Mouse (Mus musculus) embryonic facial prominence, embryonic 15.5 days (tissue): ENCODE measurements at regions not wholly inside any gene's neighbourhood (a gene's known extent, or its start where the extent isn't known, plus 50 kb on each side); places are given as distances from the start of the nearest gene placed in this dataset.

ENCODE experiments used
- ATAC-seq: fragments of 200-750 bp; cut with Nextera tagmentation; 2 replicates; pipeline ENCODE4 v1.8.0; 2017; ENCODE audit warnings: low read depth, moderate TSS enrichment; ENCODE audit not compliant: insufficient number of reproducible peaks, low FRiP score, low TSS enrichment
- H3K27ac ChIP-seq: fragments of 300-500 bp; sonication (generic); replicated peaks from 2 replicates; pipeline ENCODE4 v1.5.1; 2015; ENCODE audit warnings: mild to moderate bottlenecking, inconsistent platforms
- H3K27me3 ChIP-seq: fragments of 300-500 bp; sonication (generic); 2 replicates; pipeline ENCODE4 v1.6.1; 2015; ENCODE audit warnings: inconsistent platforms
- H3K36me3 ChIP-seq: fragments of 300-500 bp; sonication (generic); 2 replicates; pipeline ENCODE4 v1.6.1; 2015; ENCODE audit warnings: mild to moderate bottlenecking, inconsistent platforms
- H3K4me1 ChIP-seq: fragments of 300-500 bp; sonication (generic); 2 replicates; pipeline ENCODE4 v1.6.1; 2015; ENCODE audit warnings: inconsistent platforms
- H3K4me2 ChIP-seq: fragments of 300-500 bp; sonication (generic); replicated peaks from 2 replicates; pipeline ENCODE4 v1.6.1; 2015; ENCODE audit warnings: mild to moderate bottlenecking, inconsistent platforms
- H3K4me3 ChIP-seq: fragments of 300-500 bp; sonication (generic); replicated peaks from 2 replicates; pipeline ENCODE4 v1.5.1; 2015; ENCODE audit warnings: mild to moderate bottlenecking, inconsistent platforms
- H3K9ac ChIP-seq: fragments of 300-500 bp; sonication (generic); 2 replicates; pipeline ENCODE4 v1.6.1; 2015; ENCODE audit warnings: inconsistent platforms
- H3K9me3 ChIP-seq: fragments of 300-500 bp; sonication (generic); replicated peaks from 2 replicates; pipeline ENCODE4 v1.6.1; 2016; ENCODE audit warnings: inconsistent platforms
- WGBS: fragments of 180-500 bp; shearing (Covaris S2); methylation state at CpG from one replicate; pipeline ENCODE4 v1.1.7; 2015; 5-methylcytosine and 5-hydroxymethylcytosine counted together

DNA sequence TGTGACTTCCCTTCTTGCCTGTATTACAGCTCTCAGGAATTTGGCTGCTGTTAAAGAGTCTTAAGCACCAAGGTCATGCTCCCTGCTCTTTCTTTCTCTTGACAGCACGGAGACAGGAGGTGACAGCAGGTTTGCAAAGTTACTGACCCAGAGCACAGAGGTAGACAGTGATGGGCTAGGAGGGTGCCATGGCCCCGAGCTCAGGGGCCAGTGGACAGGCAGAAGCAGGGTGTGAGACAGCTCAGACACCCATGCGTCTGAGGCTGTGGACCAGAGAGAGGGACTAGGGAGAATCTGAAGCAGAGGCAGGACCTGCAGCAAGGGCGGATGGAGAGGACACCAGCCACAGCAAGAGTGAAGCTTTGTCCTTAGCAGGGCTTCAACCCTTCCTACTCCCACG is 119.3 kb upstream of the Tdrd3 start:
- Histone ChIP-seq H3K27me3 (no peaks in the 10 kb centered on the region), H3K36me3 (no peaks in the 10 kb centered on the region), H3K4me3 (no peak overlapping the region), H3K4me2 (no peak overlapping the region), H3K27ac (no peak overlapping the region), H3K9ac (no peak overlapping the region), H3K4me1 (no peaks in the 10 kb centered on the region), H3K9me3 (no peaks in the 10 kb centered on the region)
- no peak for ATAC-seq
- 37% methylated on average over 5 of the region's 5 CpGs for WGBS

DNA sequence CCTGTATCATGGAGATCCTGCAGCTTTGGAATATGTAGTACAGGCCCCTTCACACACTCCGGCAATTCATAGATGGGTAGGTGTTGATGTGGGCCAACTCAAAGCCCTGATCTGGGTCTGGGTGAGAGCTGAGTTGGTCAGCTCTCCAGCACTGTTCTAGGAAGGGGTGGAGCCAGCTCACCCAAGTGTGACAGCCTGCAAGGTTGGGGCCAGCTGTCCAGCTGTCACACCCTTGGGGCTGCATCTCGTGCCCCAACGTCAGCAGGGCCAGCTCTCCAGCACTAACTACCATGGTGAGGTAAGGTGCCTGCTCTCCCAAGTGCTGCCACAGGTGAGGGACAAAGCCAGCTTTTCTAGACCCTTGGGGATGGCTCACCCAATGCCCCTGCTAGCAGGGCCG is 115.6 kb upstream of the Tdrd3 start:
- H3K9me3 ChIP-seq: no peaks in the 10 kb centered on the region
- no peaks in the 10 kb centered on the region for H3K27me3 ChIP-seq
- no peak overlapping the region for H3K9ac ChIP-seq
- no peaks in the 10 kb centered on the region for H3K36me3 ChIP-seq
- 0 out of 2 replicates have a peak, but pooled peaks have one; percentile 15 for ATAC-seq
- no peak overlapping the region for H3K4me3 ChIP-seq
- WGBS: 79% methylated on average over 4 of the region's 4 CpGs
- no peak overlapping the region for H3K27ac ChIP-seq
- H3K4me2 ChIP-seq: no peak overlapping the region
- H3K4me1 ChIP-seq: peaks cover 4% of the 10 kb centered on the region; the same call in 1 of the 2 replicates

DNA sequence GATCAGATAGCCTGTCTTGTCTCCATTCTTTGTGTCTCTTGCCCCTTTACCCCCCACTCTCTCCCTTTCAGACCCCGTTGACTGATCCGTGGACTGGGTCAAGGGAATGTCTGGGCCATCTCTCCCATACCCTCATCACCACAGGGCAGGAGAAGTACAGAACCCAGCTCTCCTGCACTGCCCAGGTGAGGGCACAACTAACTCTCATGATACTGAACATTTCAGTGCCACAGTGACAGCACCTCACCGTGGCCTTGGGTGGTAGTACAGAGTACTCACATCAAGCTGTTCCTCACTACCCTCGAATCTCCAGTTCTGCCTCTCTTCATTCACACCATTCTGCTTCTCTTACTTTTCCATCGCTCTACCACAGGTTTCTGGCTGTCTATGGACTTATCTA is 114.9 kb upstream of the Tdrd3 start:
- 76% methylated on average over 5 of the region's 5 CpGs for WGBS
- Histone ChIP-seq H3K9ac (no peak overlapping the region), H3K4me2 (no peak overlapping the region), H3K9me3 (no peaks in the 10 kb centered on the region), H3K27ac (no peak overlapping the region), H3K4me3 (no peak overlapping the region), H3K36me3 (no peaks in the 10 kb centered on the region), H3K27me3 (no peaks in the 10 kb centered on the region), H3K4me1 (peaks cover 4% of the 10 kb centered on the region; the same call in 1 of the 2 replicates)
- no peak for ATAC-seq

DNA sequence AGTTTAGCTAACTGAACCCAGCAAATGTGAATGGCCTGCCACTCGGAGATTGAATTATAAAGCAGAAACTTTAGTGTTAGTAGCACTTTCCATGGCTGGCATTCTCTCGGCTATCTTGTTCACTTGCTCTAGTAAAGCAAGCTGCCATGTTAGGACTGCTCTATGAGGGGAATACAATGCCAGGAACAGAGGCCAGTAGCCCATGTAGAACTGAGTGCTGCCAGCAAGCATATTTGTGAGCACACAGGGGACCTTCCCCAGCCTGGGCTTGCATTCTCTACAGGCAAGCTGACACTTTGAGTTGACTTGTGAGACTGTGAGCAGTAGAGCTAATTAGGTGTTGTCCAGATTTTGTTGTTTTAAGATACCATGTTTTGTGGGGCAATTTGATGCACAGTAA is 111.0 kb upstream of the Tdrd3 start:
- Histone ChIP-seq H3K27ac (no peak overlapping the region), H3K27me3 (no peaks in the 10 kb centered on the region), H3K4me2 (no peak overlapping the region), H3K9ac (no peak overlapping the region), H3K4me3 (no peak overlapping the region), H3K9me3 (no peaks in the 10 kb centered on the region), H3K4me1 (peaks cover 4% of the 10 kb centered on the region; the same call in 1 of the 2 replicates), H3K36me3 (no peaks in the 10 kb centered on the region)
- ATAC-seq: no peak
- 68% methylated on average over 2 of the region's 2 CpGs for WGBS

DNA sequence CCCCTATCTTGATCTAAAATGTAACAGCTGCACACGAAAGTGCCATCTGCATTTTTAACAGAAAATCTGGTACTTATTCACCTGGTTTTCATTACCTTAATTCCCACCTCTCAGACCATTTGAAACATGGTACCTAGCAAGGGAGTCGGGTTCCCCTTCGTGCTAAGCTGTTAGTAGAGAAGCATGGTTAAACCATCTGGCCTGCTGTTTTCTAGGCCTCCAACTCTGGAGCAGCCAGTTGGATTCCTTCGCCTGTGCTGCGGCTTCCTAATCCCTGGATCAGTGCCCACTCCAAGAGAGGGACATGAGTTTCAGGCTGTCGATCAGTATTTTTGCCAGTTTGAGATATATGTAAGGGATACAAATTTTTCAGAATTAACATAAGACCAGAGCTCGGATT is 110.4 kb upstream of the Tdrd3 start:
- WGBS: 24% methylated on average over 7 of the region's 7 CpGs
- no peak overlapping the region for H3K4me2 ChIP-seq
- ATAC-seq: no peak

DNA sequence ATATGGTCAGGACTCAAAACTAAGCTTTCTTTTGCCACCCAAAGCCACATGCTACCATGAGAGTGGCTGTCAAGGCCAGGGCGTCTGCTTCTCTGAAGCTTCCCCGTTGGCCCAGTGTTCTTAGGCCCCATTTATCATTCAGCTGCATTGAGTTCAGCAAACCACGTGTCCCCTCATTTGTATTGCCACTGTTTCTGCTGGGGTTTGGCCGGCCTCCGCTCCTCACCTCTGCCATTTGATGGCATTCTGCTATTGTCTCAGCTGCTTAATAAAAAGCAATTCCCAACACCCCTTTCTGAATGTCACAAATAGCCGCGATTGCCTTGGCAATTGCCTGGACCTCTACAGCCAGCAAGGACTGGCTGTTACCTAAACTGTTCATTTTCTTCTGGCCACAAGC is 108.4 kb upstream of the Tdrd3 start:
- no peak for ATAC-seq
- Histone ChIP-seq H3K9ac (no peak overlapping the region), H3K4me3 (no peak overlapping the region), H3K27me3 (no peaks in the 10 kb centered on the region), H3K36me3 (no peaks in the 10 kb centered on the region), H3K4me1 (peaks cover 4% of the 10 kb centered on the region; the same call in 1 of the 2 replicates), H3K9me3 (no peaks in the 10 kb centered on the region), H3K27ac (no peak overlapping the region), H3K4me2 (no peak overlapping the region)
- 82% methylated on average over 7 of the region's 7 CpGs for WGBS

More for the DNA sequence above, 110.4 kb upstream of the Tdrd3 start:
- H3K9me3 ChIP-seq: no peaks in the 10 kb centered on the region
- no peaks in the 10 kb centered on the region for H3K36me3 ChIP-seq
- no peak overlapping the region for H3K27ac ChIP-seq
- H3K27me3 ChIP-seq: no peaks in the 10 kb centered on the region
- H3K4me1 ChIP-seq: peaks cover 4% of the 10 kb centered on the region; the same call in 1 of the 2 replicates
- no peak overlapping the region for H3K9ac ChIP-seq
- no peak overlapping the region for H3K4me3 ChIP-seq

DNA sequence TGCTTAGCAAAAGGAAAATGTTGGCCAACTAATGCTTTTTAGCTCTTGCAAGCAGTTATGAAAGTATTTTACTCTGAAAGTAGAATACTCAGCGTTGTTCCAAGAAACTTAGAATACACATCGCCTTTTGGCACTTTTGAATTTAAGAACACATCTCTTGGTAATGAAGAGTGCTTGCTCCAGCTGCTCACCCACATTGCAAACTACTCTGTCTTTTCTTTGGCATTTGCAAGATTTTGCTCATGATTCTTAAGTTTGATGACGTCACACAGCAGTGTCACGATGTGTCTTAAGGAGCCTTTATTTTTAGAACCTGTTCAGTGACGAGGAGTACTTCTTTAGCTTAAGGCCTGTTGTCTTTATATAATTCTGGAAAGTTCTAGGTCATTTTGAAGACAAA is 104.1 kb upstream of the Tdrd3 start:
- H3K27me3 ChIP-seq: no peaks in the 10 kb centered on the region

DNA sequence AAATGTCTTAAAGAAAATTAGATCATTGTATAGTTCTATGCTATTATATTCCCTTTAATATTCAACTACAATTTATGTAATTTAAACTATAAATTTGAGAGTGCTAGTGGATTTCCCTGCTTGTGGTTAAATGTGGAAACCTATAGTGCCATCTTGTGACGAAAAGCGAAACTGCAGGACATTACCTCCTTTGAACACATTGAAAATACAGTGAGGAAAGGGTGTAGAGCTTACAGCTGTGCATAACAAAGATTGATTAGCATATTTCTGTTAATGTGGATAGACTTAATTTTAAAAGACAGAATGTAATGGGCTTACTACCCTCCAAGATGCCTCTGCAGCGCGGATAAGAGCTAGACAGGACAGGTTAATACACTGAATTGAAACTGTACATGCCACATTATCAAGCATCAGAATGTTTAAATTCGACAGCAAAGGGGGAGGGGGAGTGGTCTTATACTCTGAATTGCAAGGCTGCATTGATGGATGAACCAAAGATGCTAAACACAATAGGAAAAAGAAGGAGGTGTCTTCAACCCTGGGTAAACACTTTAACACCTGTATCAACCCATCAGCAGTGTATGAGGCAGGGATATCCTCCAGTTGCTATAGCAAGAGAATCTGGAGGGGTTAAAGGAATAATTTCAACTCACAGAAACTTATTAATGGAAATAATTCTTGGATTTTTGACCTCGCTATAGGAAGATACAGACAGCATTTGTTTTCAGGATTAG is 101.3 kb upstream of the Tdrd3 start:
- no peak for ATAC-seq
- 9% methylated on average over 6 of the region's 6 CpGs for WGBS
- H3K27ac ChIP-seq: no peak overlapping the region

More for the DNA sequence above, 104.1 kb upstream of the Tdrd3 start:
- H3K9ac ChIP-seq: no peak overlapping the region
- 80% methylated on average over 5 of the region's 5 CpGs for WGBS
- no peaks in the 10 kb centered on the region for H3K36me3 ChIP-seq
- no peak overlapping the region for H3K4me3 ChIP-seq
- ATAC-seq: no peak
- no peak overlapping the region for H3K4me2 ChIP-seq
- H3K9me3 ChIP-seq: no peaks in the 10 kb centered on the region
- H3K4me1 ChIP-seq: no peaks in the 10 kb centered on the region
- no peak overlapping the region for H3K27ac ChIP-seq

DNA sequence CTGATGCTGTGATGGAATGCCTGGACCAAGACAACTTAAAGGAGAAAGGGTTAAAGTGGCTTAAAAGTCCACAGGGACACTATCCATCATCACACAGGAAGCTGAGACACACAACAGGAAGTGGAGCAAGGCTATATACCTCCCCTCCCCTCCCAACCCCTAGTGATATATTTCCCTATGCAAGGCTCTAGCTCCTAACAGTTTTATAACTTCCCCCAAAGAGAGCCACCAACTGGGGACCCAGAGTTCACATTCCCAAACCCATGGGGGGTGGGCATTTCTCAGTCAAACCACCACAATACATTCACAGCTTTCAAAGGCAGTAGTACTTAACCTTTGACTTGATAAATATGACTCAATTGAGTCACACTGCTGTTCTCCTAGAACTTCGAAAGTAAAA is 88.6 kb upstream of the Tdrd3 start:
- Histone ChIP-seq H3K9ac (no peak overlapping the region), H3K36me3 (no peaks in the 10 kb centered on the region), H3K4me3 (no peak overlapping the region), H3K9me3 (no peaks in the 10 kb centered on the region), H3K4me2 (no peak overlapping the region), H3K4me1 (no peaks in the 10 kb centered on the region), H3K27me3 (no peaks in the 10 kb centered on the region), H3K27ac (no peak overlapping the region)
- 55% methylated on average over 1 of the region's 1 CpGs for WGBS
- ATAC-seq: no peak

More for the DNA sequence above, 101.3 kb upstream of the Tdrd3 start:
- H3K9me3 ChIP-seq: no peaks in the 10 kb centered on the region
- H3K4me2 ChIP-seq: no peak overlapping the region
- no peak overlapping the region for H3K4me3 ChIP-seq
- no peak overlapping the region for H3K9ac ChIP-seq
- H3K27me3 ChIP-seq: no peaks in the 10 kb centered on the region
- no peaks in the 10 kb centered on the region for H3K4me1 ChIP-seq
- H3K36me3 ChIP-seq: no peaks in the 10 kb centered on the region

DNA sequence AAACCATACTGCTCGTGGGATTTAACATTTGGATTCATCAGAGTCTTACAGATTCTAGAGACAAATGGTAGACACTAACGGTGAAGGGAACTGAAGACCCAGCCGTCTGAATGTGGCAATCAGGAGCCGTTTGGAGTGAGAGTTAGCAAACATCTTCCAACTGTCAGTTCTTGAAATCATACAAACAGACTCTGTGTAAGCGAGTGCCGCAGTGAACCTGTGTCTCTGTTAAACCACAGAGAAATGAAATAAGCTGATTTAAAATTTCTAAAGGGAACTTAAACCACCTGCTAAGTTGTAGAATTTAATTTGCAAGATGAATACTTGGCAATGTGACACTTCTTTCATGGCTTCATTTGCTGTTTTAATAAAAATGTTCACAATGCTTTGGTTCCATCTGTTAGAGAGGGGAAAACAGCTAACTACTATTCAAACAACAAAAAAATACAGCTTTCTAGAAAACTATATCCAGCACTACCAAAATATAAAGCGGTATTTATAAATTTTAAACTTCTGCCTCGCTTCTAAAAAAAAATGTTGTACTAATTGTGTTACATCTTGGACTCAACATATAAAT is 78.4 kb upstream of the Tdrd3 start:
- no peak for ATAC-seq

DNA sequence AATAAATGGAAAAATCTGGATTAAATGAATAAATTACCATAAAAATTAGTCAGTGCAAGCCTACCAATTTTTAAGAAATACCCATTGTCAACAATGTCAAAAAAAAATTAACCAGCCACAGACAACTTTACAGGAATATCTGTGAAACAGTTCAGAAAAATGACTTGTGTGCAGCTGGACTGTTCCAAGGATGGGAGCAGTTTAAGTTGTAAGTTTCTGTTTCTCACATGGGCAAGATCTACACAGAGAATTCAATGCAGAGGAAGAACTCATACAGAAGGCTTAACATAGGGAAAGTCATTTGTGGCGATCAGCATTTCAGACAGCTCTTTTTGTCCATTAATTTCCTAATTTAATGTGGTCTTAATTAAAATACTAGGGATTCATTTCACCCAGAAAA is 71.9 kb upstream of the Tdrd3 start:
- H3K4me2 ChIP-seq: no peak overlapping the region
- H3K9ac ChIP-seq: no peak overlapping the region
- no peaks in the 10 kb centered on the region for H3K9me3 ChIP-seq
- no peaks in the 10 kb centered on the region for H3K4me1 ChIP-seq
- no peak overlapping the region for H3K27ac ChIP-seq
- no peaks in the 10 kb centered on the region for H3K27me3 ChIP-seq
- ATAC-seq: no peak
- no peak overlapping the region for H3K4me3 ChIP-seq
- 70% methylated on average over 1 of the region's 1 CpGs for WGBS
- H3K36me3 ChIP-seq: no peaks in the 10 kb centered on the region

More for the DNA sequence above, 78.4 kb upstream of the Tdrd3 start:
- Histone ChIP-seq H3K4me2 (no peak overlapping the region), H3K4me3 (no peak overlapping the region), H3K9me3 (no peaks in the 10 kb centered on the region), H3K36me3 (no peaks in the 10 kb centered on the region), H3K27ac (no peak overlapping the region), H3K4me1 (no peaks in the 10 kb centered on the region), H3K9ac (no peak overlapping the region), H3K27me3 (no peaks in the 10 kb centered on the region)
- 64% methylated on average over 8 of the region's 8 CpGs for WGBS

DNA sequence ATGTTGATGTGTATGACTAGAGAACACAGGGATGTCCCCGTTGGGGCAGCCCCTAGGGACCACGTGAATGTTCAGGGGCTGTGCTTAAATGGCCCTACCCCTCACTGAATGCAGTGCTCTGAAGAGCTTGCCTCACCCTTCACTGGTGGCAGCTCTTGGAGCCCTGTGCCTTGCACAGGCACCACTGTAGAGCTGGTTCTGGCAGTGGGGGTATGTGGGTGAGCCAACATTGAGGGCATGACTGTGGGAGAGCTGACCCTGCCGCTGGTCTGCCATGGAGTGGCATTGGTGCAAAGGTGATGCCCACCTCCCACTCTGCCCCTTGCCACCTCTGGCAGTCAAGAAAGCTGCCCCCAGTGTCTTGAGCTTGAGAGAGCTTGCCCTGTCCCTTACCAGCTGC is 69.6 kb upstream of the Tdrd3 start:
- no peaks in the 10 kb centered on the region for H3K36me3 ChIP-seq
- no peak overlapping the region for H3K4me2 ChIP-seq
- H3K9ac ChIP-seq: no peak overlapping the region
- H3K4me3 ChIP-seq: no peak overlapping the region
- ATAC-seq: no peak
- WGBS: 86% methylated on average over 3 of the region's 3 CpGs
- no peak overlapping the region for H3K27ac ChIP-seq
- H3K27me3 ChIP-seq: no peaks in the 10 kb centered on the region
- H3K4me1 ChIP-seq: no peaks in the 10 kb centered on the region
- H3K9me3 ChIP-seq: no peaks in the 10 kb centered on the region
